Mouse (Mus musculus): ENCODE measurements around the gene Asic2. TPM values are rescaled to one million over a fixed set of nuclear protein-coding genes. Genes with fewer than 3 reads are reported as not detected.

Gene Asic2
- polyA plus RNA-seq, 1 experiment from 2014 or later = 0.35 TPM

- H3K27ac ChIP-seq (replicated peaks) = no peak overlapping the region
- H3K9me3 ChIP-seq (replicated peaks) = no peaks in the 10 kb centered on the region
- H3K36me3 ChIP-seq = no peaks in the 10 kb centered on the region
- 65% methylated on average over 3 of the region's 3 CpGs for WGBS
- no peak for ATAC-seq (ENCODE audit: insufficient number of reproducible peaks, low FRiP score, low TSS enrichment, low read depth)
- no peaks in the 10 kb centered on the region for H3K27me3 ChIP-seq
- H3K4me2 ChIP-seq (replicated peaks) = no peak overlapping the region
- H3K9ac ChIP-seq = no peak overlapping the region
- no peak overlapping the region for H3K4me3 ChIP-seq (replicated peaks)
- no peaks in the 10 kb centered on the region for H3K4me1 ChIP-seq
These were observed 403.4 kb downstream of the Asic2 start for GRCm38 (mm10) chr11:81564857-81565256.

DNA sequence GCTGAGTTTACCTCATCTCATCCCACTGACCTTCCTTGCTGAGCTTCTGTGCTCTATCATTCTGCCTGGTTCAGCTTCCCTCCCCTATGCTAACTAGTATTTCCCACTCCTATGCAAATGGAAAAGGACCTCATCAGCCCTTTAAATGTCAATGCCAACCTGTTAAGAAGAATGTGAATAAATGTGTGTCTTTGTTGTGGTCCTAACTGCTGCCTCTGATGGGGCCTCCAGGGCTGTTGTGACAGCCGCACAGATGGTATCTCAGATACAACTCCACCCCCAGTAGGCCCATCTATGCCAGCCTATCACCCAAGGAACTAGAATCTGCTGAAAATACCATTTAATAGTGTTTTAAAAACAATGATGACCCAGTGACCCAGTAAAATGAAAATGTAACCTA lies 407.9 kb downstream of the Asic2 start:
- Histone ChIP-seq H3K4me3 (replicated peaks) (no peak overlapping the region), H3K9ac (no peak overlapping the region), H3K27ac (replicated peaks) (no peak overlapping the region), H3K4me2 (replicated peaks) (no peak overlapping the region), H3K9me3 (replicated peaks) (no peaks in the 10 kb centered on the region), H3K27me3 (no peaks in the 10 kb centered on the region), H3K4me1 (no peaks in the 10 kb centered on the region), H3K36me3 (no peaks in the 10 kb centered on the region)
- WGBS = 75% methylated on average over 1 of the region's 1 CpGs
- no peak for ATAC-seq (ENCODE audit: insufficient number of reproducible peaks, low FRiP score, low TSS enrichment, low read depth)

GRCm38 (mm10) chr11:81543189-81543588 lies 425.1 kb downstream of the Asic2 start:
- no peak for ATAC-seq (ENCODE audit: insufficient number of reproducible peaks, low FRiP score, low TSS enrichment, low read depth)
- no peaks in the 10 kb centered on the region for H3K9me3 ChIP-seq (replicated peaks)
- H3K4me2 ChIP-seq (replicated peaks) = no peak overlapping the region
- H3K36me3 ChIP-seq = no peaks in the 10 kb centered on the region
- H3K27ac ChIP-seq (replicated peaks) = no peak overlapping the region
- no peaks in the 10 kb centered on the region for H3K27me3 ChIP-seq
- H3K4me1 ChIP-seq = no peaks in the 10 kb centered on the region
- no peak overlapping the region for H3K4me3 ChIP-seq (replicated peaks)
- H3K9ac ChIP-seq = no peak overlapping the region
- WGBS = 72% methylated on average over 6 of the region's 6 CpGs

GRCm38 (mm10) chr11:81535121-81535717 lies 433.0 kb downstream of the Asic2 start:
- peaks cover 5% of the 10 kb centered on the region; the same call in 1 of the 2 replicates for H3K27me3 ChIP-seq
- H3K4me2 ChIP-seq (replicated peaks) = no peak overlapping the region
- ATAC-seq (ENCODE audit: insufficient number of reproducible peaks, low FRiP score, low TSS enrichment, low read depth) = no peak
- H3K9me3 ChIP-seq (replicated peaks) = no peaks in the 10 kb centered on the region
- no peak overlapping the region for H3K4me3 ChIP-seq (replicated peaks)
- 70% methylated on average over 4 of the region's 4 CpGs for WGBS
- no peak overlapping the region for H3K27ac ChIP-seq (replicated peaks)
- H3K9ac ChIP-seq = no peak overlapping the region
- 0 out of 2 replicates have a peak, but pooled peaks cover 7% of the 10 kb centered on the region for H3K4me1 ChIP-seq
- no peaks in the 10 kb centered on the region for H3K36me3 ChIP-seq

DNA sequence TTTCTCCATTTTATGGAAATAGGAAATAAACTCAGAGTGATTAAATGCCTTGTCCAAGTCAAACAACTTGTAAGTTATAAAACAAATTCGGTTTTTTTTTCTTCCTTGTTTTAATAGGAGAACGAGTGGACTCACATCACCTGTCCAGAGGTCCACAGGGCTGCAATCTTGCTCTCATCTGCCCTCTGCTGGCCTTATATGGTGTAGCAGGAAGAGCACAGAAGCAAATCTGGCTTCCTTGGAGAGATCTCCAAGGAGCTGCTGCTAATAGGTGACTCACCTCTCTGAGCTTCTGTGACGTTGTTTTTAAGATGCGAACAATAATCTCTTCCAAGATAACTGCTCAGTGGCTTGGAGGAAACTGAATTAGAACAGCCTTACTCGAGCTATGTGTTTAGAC lies 433.6 kb downstream of the Asic2 start:
- no peaks in the 10 kb centered on the region for H3K9me3 ChIP-seq (replicated peaks)
- H3K36me3 ChIP-seq = no peaks in the 10 kb centered on the region
- H3K4me2 ChIP-seq (replicated peaks) = no peak overlapping the region
- ATAC-seq (ENCODE audit: insufficient number of reproducible peaks, low FRiP score, low TSS enrichment, low read depth) = no peak
- WGBS = 10% methylated on average over 5 of the region's 5 CpGs
- no peak overlapping the region for H3K27ac ChIP-seq (replicated peaks)
- H3K4me1 ChIP-seq = 0 out of 2 replicates have a peak, but pooled peaks cover 7% of the 10 kb centered on the region
- H3K27me3 ChIP-seq = peaks cover 5% of the 10 kb centered on the region; the same call in 1 of the 2 replicates
- H3K9ac ChIP-seq = no peak overlapping the region
- no peak overlapping the region for H3K4me3 ChIP-seq (replicated peaks)

GRCm38 (mm10) chr11:81531906-81532305 lies 436.4 kb downstream of the Asic2 start:
- Histone ChIP-seq H3K9ac (no peak overlapping the region), H3K36me3 (no peaks in the 10 kb centered on the region), H3K4me1 (0 out of 2 replicates have a peak, but pooled peaks cover 7% of the 10 kb centered on the region), H3K4me2 (replicated peaks) (0 out of 2 replicates have a peak overlapping the region, but pooled peaks have one; percentile 8), H3K4me3 (replicated peaks) (no peak overlapping the region), H3K27ac (replicated peaks) (no peak overlapping the region), H3K27me3 (peaks cover 5% of the 10 kb centered on the region; the same call in 1 of the 2 replicates), H3K9me3 (replicated peaks) (no peaks in the 10 kb centered on the region)
- WGBS = 2% methylated on average over 6 of the region's 6 CpGs
- ATAC-seq (ENCODE audit: insufficient number of reproducible peaks, low FRiP score, low TSS enrichment, low read depth) = no peak

DNA sequence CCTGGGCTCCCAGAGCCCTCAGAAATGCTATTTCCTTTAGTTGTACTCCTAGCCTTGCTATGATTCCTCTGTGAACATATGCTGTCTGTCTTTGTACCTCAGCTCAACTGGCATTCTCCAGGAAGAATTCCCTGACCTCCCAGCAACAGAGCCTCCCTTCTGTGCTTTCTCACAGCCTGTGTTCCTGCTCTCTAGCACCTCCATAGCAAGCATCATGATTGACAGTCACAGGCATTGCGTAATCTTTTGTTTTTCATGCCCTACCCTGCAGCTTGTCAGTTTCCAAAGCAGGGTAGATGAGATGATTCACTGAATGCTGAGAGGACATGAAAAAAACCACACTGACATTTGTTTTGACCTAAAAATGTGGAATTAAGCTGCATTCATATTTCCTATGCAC lies 445.3 kb downstream of the Asic2 start:
- Histone ChIP-seq H3K36me3 (no peaks in the 10 kb centered on the region), H3K9ac (no peak overlapping the region), H3K9me3 (replicated peaks) (no peaks in the 10 kb centered on the region), H3K27me3 (peaks cover 2% of the 10 kb centered on the region; the same call in 1 of the 2 replicates), H3K4me3 (replicated peaks) (no peak overlapping the region), H3K4me2 (replicated peaks) (no peak overlapping the region), H3K4me1 (no peaks in the 10 kb centered on the region), H3K27ac (replicated peaks) (no peak overlapping the region)
- WGBS = 65% methylated on average over 1 of the region's 1 CpGs
- no peak for ATAC-seq (ENCODE audit: insufficient number of reproducible peaks, low FRiP score, low TSS enrichment, low read depth)

DNA sequence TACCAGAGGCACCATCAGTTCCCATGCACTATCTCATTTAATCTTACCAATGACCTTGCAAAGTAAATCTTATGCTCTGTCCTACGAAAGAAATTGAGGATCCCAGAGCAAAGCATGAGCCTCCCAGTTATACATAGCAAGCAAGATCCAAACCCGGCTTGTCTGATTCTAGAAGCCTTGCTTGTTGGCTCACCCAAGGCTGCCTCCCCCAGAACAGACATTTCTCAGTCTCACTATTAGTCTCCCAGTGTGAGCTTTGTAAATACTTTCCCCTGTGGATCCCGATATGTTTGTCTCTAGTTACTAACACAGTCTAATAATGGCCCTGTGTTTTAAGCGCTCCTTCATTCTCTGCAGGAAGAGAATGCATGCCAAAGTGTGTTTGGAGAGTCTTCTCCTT lies 446.4 kb downstream of the Asic2 start:
- no peak overlapping the region for H3K4me3 ChIP-seq (replicated peaks)
- 90% methylated on average over 4 of the region's 4 CpGs for WGBS
- peaks cover 6% of the 10 kb centered on the region; the same call in 1 of the 2 replicates for H3K27me3 ChIP-seq
- no peak overlapping the region for H3K27ac ChIP-seq (replicated peaks)
- no peaks in the 10 kb centered on the region for H3K4me1 ChIP-seq
- H3K4me2 ChIP-seq (replicated peaks) = no peak overlapping the region
- H3K9ac ChIP-seq = no peak overlapping the region
- H3K36me3 ChIP-seq = no peaks in the 10 kb centered on the region
- ATAC-seq (ENCODE audit: insufficient number of reproducible peaks, low FRiP score, low TSS enrichment, low read depth) = no peak
- H3K9me3 ChIP-seq (replicated peaks) = no peaks in the 10 kb centered on the region

DNA sequence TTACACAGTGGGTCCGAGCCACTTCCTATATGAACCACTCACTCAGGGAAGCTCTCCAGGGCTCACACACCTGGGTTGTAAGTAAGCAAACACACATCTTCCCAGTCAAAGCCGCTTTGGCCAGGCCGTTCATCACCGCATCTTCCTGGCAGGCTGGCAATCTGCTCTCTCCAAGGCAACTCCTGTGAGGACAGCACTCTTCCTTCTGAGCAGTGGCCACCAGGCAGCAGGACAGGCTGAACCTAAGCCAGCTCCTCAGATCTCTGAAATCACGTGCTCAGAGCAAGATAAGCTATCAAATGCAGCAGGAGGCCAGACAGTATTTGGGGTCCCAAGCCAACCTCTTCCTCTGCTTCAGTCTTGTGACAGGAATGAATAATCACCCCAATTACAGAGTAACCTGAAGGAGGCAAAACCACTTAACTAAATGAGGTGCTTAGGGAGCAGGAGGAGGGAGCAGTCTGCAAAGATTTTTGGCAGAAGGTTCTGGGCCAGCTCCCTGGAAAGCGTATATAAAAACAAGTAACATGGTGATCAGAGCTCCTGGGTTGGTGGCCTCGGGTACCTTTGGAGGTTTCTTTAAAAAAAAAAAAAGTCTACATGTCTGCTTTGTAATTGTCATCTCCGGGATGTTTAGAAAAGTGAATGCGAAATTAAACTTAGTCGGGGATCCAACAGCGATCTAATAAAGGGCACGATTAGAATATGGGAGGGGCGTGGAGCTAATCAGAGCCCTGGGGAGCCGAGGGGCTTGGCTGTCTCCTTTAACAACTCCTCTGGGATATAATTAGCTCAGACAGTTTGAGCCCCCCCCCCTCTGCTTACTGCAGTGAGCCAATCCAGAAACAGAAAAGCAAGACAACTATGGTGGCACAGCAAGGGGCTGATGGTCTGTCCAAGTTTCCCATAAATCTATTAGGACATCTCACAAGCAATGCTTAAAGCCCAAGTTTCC lies 450.0 kb downstream of the Asic2 start:
- Histone ChIP-seq H3K27me3 (peaks cover 6% of the 10 kb centered on the region; the same call in 1 of the 2 replicates), H3K9me3 (replicated peaks) (no peaks in the 10 kb centered on the region), H3K9ac (no peak overlapping the region), H3K4me3 (replicated peaks) (no peak overlapping the region), H3K4me1 (peaks cover 6% of the 10 kb centered on the region), H3K4me2 (replicated peaks) (no peak overlapping the region), H3K36me3 (no peaks in the 10 kb centered on the region), H3K27ac (replicated peaks) (no peak overlapping the region)
- no peak for ATAC-seq (ENCODE audit: insufficient number of reproducible peaks, low FRiP score, low TSS enrichment, low read depth)
- 41% methylated on average over 14 of the region's 14 CpGs for WGBS

GRCm38 (mm10) chr11:81515754-81516153 lies 452.5 kb downstream of the Asic2 start:
- Histone ChIP-seq H3K27me3 (peaks cover 6% of the 10 kb centered on the region; the same call in 1 of the 2 replicates), H3K9ac (no peak overlapping the region), H3K4me1 (peaks cover 6% of the 10 kb centered on the region), H3K27ac (replicated peaks) (no peak overlapping the region), H3K4me3 (replicated peaks) (no peak overlapping the region), H3K4me2 (replicated peaks) (no peak overlapping the region), H3K36me3 (no peaks in the 10 kb centered on the region), H3K9me3 (replicated peaks) (no peaks in the 10 kb centered on the region)
- ATAC-seq (ENCODE audit: insufficient number of reproducible peaks, low FRiP score, low TSS enrichment, low read depth) = no peak
- 73% methylated on average over 3 of the region's 3 CpGs for WGBS

GRCm38 (mm10) chr11:81512434-81512833 lies 455.8 kb downstream of the Asic2 start:
- H3K4me3 ChIP-seq (replicated peaks) = no peak overlapping the region
- H3K9ac ChIP-seq = no peak overlapping the region
- no peak overlapping the region for H3K27ac ChIP-seq (replicated peaks)
- H3K4me1 ChIP-seq = peaks cover 12% of the 10 kb centered on the region
- no peaks in the 10 kb centered on the region for H3K36me3 ChIP-seq
- H3K4me2 ChIP-seq (replicated peaks) = no peak overlapping the region
- no peaks in the 10 kb centered on the region for H3K9me3 ChIP-seq (replicated peaks)
- ATAC-seq (ENCODE audit: insufficient number of reproducible peaks, low FRiP score, low TSS enrichment, low read depth) = no peak
- 73% methylated on average over 10 of the region's 10 CpGs for WGBS
- H3K27me3 ChIP-seq = peaks cover 3% of the 10 kb centered on the region; the same call in 1 of the 2 replicates
